Mouse (Mus musculus) pancreas, adult 10 weeks (tissue): Measurements from ENCODE around the gene Hipk3. TPM values are rescaled to one million over a fixed set of nuclear protein-coding genes. Genes with fewer than 3 reads are reported as not detected.

Source experiments
- polyA plus RNA-seq: library from polyadenylated mRNA; stranded (reverse); fragments of 350-450 nt; fragmentation: Illumina TruSeq; extraction: RNeasy Lipid Tissue Mini Kit (QIAGEN cat#74804); gene quantifications from one replicate; pipeline ENCODE4 v1.2.3, GENCODE M21; 2015; ENCODE audit warnings: low read depth, low replicate concordance; ENCODE audit not compliant: insufficient read depth

Hipk3 gene
- polyA plus RNA-seq = 8.9 TPM

DNA sequence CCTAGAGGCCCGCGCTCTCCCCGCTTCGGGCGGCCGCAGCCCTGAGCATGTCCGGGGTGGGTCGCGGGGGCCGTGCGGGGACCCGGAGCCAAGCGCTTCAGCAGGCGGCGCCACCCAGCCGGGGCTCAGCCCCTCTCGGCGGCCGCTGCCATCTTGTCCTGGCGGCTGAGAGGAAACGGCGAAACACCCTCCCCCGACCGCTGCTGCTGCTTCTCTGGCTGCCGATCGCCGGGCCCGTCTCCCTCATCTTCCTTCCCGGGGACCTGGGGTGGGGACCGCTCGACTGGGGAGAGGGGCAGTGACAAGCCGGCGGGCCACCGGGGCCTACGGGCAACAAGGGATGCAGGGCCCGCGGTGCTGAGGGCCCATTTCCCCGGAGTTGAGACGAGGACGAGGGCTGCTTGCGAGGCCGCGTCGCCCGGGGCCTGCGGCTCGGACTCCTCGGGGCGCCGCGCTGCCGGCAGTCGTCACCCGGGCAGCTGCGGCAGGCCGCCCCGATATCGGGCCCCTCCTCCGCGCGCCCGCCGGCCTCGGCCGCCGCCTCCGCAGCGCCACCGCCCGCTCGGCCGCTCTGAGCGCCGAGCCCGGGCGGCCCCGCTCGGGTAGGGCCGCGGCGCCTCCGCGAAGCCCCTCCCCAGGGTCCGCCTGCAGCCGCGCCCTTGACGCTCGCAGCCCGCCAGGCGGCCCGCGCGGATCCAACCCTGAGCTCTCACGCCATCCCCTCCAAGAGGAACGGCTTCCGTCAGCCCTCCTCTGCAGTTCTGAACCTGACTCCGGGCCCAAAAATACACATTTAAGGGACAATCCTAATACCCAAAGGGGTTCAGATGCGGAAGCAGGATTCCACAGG lies at the start of gene Hipk3:
Gene Hipk3 (minus strand): TSS at position 496 of the 850 bp plus-strand sequence.

DNA sequence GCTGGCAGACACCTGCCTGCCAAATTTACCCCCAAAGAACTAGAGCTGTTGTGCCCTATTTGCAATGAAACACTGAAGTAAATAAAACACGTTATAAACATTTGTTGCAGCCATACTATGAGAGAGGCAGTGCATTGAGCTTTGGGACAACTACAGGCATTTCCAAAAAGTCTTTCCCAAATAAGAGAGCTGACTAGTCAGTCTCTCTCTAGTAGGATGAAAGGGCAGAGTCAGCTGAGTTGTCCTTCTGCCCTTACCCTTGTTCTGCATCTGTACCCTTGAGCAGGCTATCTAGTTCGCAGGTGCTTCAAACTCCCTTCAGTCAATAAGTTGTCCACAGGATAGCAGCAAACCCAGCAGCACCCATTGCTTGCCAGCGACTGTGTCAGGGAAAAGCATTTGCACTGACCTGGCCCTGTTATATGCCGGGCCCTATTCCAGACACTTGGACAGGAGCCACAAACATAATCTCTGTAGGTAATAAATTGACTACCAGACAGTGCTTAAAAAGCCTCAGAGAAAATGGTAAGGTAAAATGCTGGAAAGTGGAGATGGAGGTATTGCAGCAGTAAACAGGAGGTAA lies 83.2 kb downstream of the Hipk3 start, which contains the start of gene D430041D05Rik:
Gene D430041D05Rik (minus strand): TSS at position 51 of the 583 bp plus-strand sequence.

Other genes starting within 250 kb of the Hipk3 start
- gene D430041D05Rik, start 83.4 kb downstream of the Hipk3 start, polyA plus RNA-seq = not detected
- gene Cstf3, start 96.1 kb upstream of the Hipk3 start, polyA plus RNA-seq = 5.6 TPM
- 3.4 TPM for gene Tcp11l1, start 217.7 kb upstream of the Hipk3 start, polyA plus RNA-seq
- gene Pin1rt1, start 221.9 kb upstream of the Hipk3 start, polyA plus RNA-seq = not detected
- gene Depdc7, start 248.4 kb upstream of the Hipk3 start, polyA plus RNA-seq = 0.46 TPM